Mouse (Mus musculus) CD4-positive, CD25-positive, alpha-beta regulatory T cell, adult 2 months (primary cell): Measurements from ENCODE around the gene Trim38.

Source experiments
- DNase-seq: peaks from one replicate; pipeline ENCODE4 v3.0.0-alpha.2; 2012; ENCODE audit warnings: low read depth, low spot score

Gene Trim38

GRCm38 (mm10) chr13:23761871-23762821 is 7.6 kb upstream of the Trim38 start, which contains the start of gene Hist1h3a:
TSS of gene Hist1h3a (minus strand) at chr13:23762386.
- peak; percentile 84 for DNase-seq

GRCm38 (mm10) chr13:23763242-23763585 is 6.5 kb upstream of the Trim38 start:
- DNase-seq = no peak

- peak; percentile 93 for DNase-seq
Observed at GRCm38 (mm10) chr13:23763586-23764323, 6.0 kb upstream of the Trim38 start, which contains the start of gene Hist1h1a. TSS of gene Hist1h1a (plus strand) at chr13:23763666.

- no peak for DNase-seq
Observed at GRCm38 (mm10) chr13:23764324-23765171, 5.2 kb upstream of the Trim38 start.

- DNase-seq = no peak
Observed at GRCm38 (mm10) chr13:23765172-23765513, 4.6 kb upstream of the Trim38 start.

GRCm38 (mm10) chr13:23766772-23767171 is 2.9 kb upstream of the Trim38 start:
- no peak for DNase-seq

- DNase-seq = no peak
Observed at GRCm38 (mm10) chr13:23768834-23769397, 797 bp upstream of the Trim38 start.

GRCm38 (mm10) chr13:23772561-23773313 is 3.0 kb downstream of the Trim38 start:
- DNase-seq = no peak

GRCm38 (mm10) chr13:23778339-23778738 is 8.6 kb downstream of the Trim38 start:
- DNase-seq = no peak

GRCm38 (mm10) chr13:23779025-23779424 is 9.3 kb downstream of the Trim38 start:
- no peak for DNase-seq

- DNase-seq = peak; percentile 75
Observed at GRCm38 (mm10) chr13:23792520-23792919, 22.8 kb downstream of the Trim38 start.

- DNase-seq = no peak
Observed at GRCm38 (mm10) chr13:23799405-23799804, 29.7 kb downstream of the Trim38 start.

- no peak for DNase-seq
Observed at GRCm38 (mm10) chr13:23804532-23804931, 34.8 kb downstream of the Trim38 start.

- DNase-seq = no peak
Observed at GRCm38 (mm10) chr13:23806422-23807052, 36.8 kb downstream of the Trim38 start, which contains the start of gene Slc17a2. TSS of gene Slc17a2 (plus strand) at chr13:23806993.

- no peak for DNase-seq
Observed at GRCm38 (mm10) chr13:23816148-23816547, 46.4 kb downstream of the Trim38 start.

GRCm38 (mm10) chr13:23820179-23820940 is 50.6 kb downstream of the Trim38 start:
- DNase-seq = no peak

- no peak for DNase-seq
Observed at GRCm38 (mm10) chr13:23822213-23822612, 52.5 kb downstream of the Trim38 start.

- no peak for DNase-seq
Observed at GRCm38 (mm10) chr13:23826606-23827005, 56.9 kb downstream of the Trim38 start.

- DNase-seq = peak; percentile 13
Observed at GRCm38 (mm10) chr13:23833053-23833452, 63.3 kb downstream of the Trim38 start.
